8 mouse cellular contexts compared by ENCODE assay signal in genomic region chr13:73803450-73804178, GRCm38 (mm10). TPM values are rescaled to one million over a fixed set of nuclear protein-coding genes. Genes with fewer than 3 reads are reported as not detected.
DNase-seq lines count a peak whose midpoint lies in the region; ATAC-seq and TF ChIP-seq lines count a peak whose summit lies in the region.

No protein-coding gene starts in this region.

- no peak for TF ChIP-seq CTCF in gastrocnemius, adult 2 months (IDR thresholded peaks at IDR 0.05)

- no peaks in the 10 kb centered on the region for H3K9me3 ChIP-seq in intestine, embryonic 15.5 days
- no peaks in the 10 kb centered on the region for H3K9me3 ChIP-seq in lung, embryonic 16.5 days (ENCODE audit: control insufficient read depth, low read length)

- H3K4me2 ChIP-seq in intestine, embryonic 15.5 days (replicated peaks), result no peak overlapping the region
- H3K4me2 ChIP-seq in lung, embryonic 16.5 days (ENCODE audit: low read depth, low read length), result no peak overlapping the region

- WGBS in intestine, embryonic 15.5 days, result 73% methylated on average over 8 of the region's 8 CpGs
- 72% methylated on average over 8 of the region's 8 CpGs for WGBS in lung, embryonic 16.5 days

- H3K4me3 ChIP-seq in gastrocnemius, adult 2 months, result no peak overlapping the region
- H3K4me3 ChIP-seq in intestine, embryonic 15.5 days (replicated peaks), result no peak overlapping the region
- H3K4me3 ChIP-seq in lung, embryonic 16.5 days (ENCODE audit: low read length), result no peak overlapping the region

- H3K4me1 ChIP-seq in intestine, embryonic 15.5 days (replicated peaks), result no peaks in the 10 kb centered on the region
- H3K4me1 ChIP-seq in lung, embryonic 16.5 days (replicated peaks; ENCODE audit: control insufficient read depth, insufficient read depth, low read length), result no peaks in the 10 kb centered on the region

- H3K36me3 ChIP-seq in intestine, embryonic 15.5 days, result peaks cover 24% of the 10 kb centered on the region
- peaks cover 7% of the 10 kb centered on the region for H3K36me3 ChIP-seq in lung, embryonic 16.5 days (ENCODE audit: control insufficient read depth, insufficient read depth, low read length)

- peak; percentile 28 for DNase-seq in ovary, adult 18-20 months (ENCODE audit: low spot score)
- no peak for DNase-seq in ovary, postnatal 14 days (ENCODE audit: low spot score)
- peak; percentile 71 for DNase-seq in gastrocnemius, adult 2 months
- peak; percentile 60 for DNase-seq in urinary bladder, postnatal 14 days (ENCODE audit: low spot score)
- no peak for DNase-seq in cerebellum, postnatal 4 days (ENCODE audit: low spot score in 2 of 2)
- no peak for DNase-seq in embryo, embryonic 10.5 days (ENCODE audit: low spot score)

- intact Hi-C loops in gastrocnemius, adult 2 months (cut with DNase I), result no loop called here

- no peak overlapping the region for H3K9ac ChIP-seq in intestine, embryonic 15.5 days
- no peak overlapping the region for H3K9ac ChIP-seq in lung, embryonic 16.5 days (ENCODE audit: low read length)

- H3K27me3 ChIP-seq in intestine, embryonic 15.5 days (replicated peaks), result no peaks in the 10 kb centered on the region
- no peaks in the 10 kb centered on the region for H3K27me3 ChIP-seq in lung, embryonic 16.5 days (ENCODE audit: control insufficient read depth, insufficient read depth, low read depth, low read length)

- ATAC-seq in intestine, embryonic 15.5 days, result peak; percentile 59
- ATAC-seq in lung, embryonic 16.5 days (ENCODE audit: low read depth), result peak; percentile 86

- H3K27ac ChIP-seq in gastrocnemius, adult 2 months, result peak overlapping the region; percentile 65
- no peak overlapping the region for H3K27ac ChIP-seq in intestine, embryonic 15.5 days
- H3K27ac ChIP-seq in lung, embryonic 16.5 days (ENCODE audit: low read length), result no peak overlapping the region

RNA-seq across cellular contexts. Expression of gene Nkd2, which starts 43.8 kb away (rescaled TPM):
- 1 to 10 TPM; 1.0 to 1.1 TPM for total RNA-seq in gastrocnemius, adult 2 months (2021)
- polyA plus RNA-seq in intestine, embryonic 15.5 days (2015; fragmentation: Nextera tagmentation; extraction: Ambion mirVana), result 3.8 and 4.1 TPM in 2 replicates
- polyA plus RNA-seq in lung, embryonic 16.5 days (2015; fragmentation: Nextera tagmentation; extraction: Ambion mirVana), result 4.7 and 4.8 TPM in 2 replicates

Comparison
In these comparisons a context has a peak if more than half of its experiments do, and no peak if none do; other contexts are left out.
1. DNase-seq: peak in ovary, adult 18-20 months (single experiment), gastrocnemius, adult 2 months (single experiment) and urinary bladder, postnatal 14 days (single experiment); none in ovary, postnatal 14 days (single experiment), cerebellum, postnatal 4 days (0 of 2) and embryo, embryonic 10.5 days (single experiment).